Mouse (Mus musculus) adrenal gland, postnatal 10 days (tissue): ENCODE data around the gene Rasal1. TPM values are rescaled to one million over a fixed set of nuclear protein-coding genes. Genes with fewer than 3 reads are reported as not detected.

Source experiments
- DNase-seq: peaks from one replicate; pipeline ENCODE4 v3.0.0; 2021; ENCODE audit warnings: mixed read lengths
- total RNA-seq, 2 experiments: library from RNA; stranded (reverse); gene quantifications; 2 replicates each; pipeline ENCODE4 v1.2.3; 2021

Gene Rasal1
- total RNA-seq, 2 experiments from 2014 or later, result 6.9 to 8.9 TPM

GRCm38 (mm10) chr5:120621846-120622197 lies 26.8 kb upstream of the Rasal1 start:
- no peak for DNase-seq

- DNase-seq, result no peak
These were observed 26.3 kb upstream of the Rasal1 start for GRCm38 (mm10) chr5:120622198-120622851.

- no peak for DNase-seq
These were observed 24.2 kb upstream of the Rasal1 start for GRCm38 (mm10) chr5:120624427-120624826.

- peak; percentile 45 for DNase-seq
These were observed 22.2 kb upstream of the Rasal1 start for GRCm38 (mm10) chr5:120626399-120626798.

- DNase-seq, result no peak
These were observed 20.9 kb upstream of the Rasal1 start for GRCm38 (mm10) chr5:120627515-120628300.

GRCm38 (mm10) chr5:120628624-120629023 lies 20.0 kb upstream of the Rasal1 start:
- DNase-seq, result peak; percentile 41

GRCm38 (mm10) chr5:120631128-120631527 lies 17.5 kb upstream of the Rasal1 start:
- DNase-seq, result peak; percentile 36

GRCm38 (mm10) chr5:120631892-120632291 lies 16.7 kb upstream of the Rasal1 start:
- DNase-seq, result no peak

- DNase-seq, result peak; percentile 67
These were observed 14.5 kb upstream of the Rasal1 start, which contains the start of gene Cfap73 for GRCm38 (mm10) chr5:120634131-120634530. Cfap73 (minus strand) TSS chr5:120634235.

- DNase-seq, result no peak
These were observed 13.8 kb upstream of the Rasal1 start for GRCm38 (mm10) chr5:120634860-120635259.

GRCm38 (mm10) chr5:120635633-120636032 lies 13.0 kb upstream of the Rasal1 start:
- DNase-seq, result no peak

GRCm38 (mm10) chr5:120640094-120640493 lies 8.5 kb upstream of the Rasal1 start:
- DNase-seq, result no peak

- DNase-seq, result peak; percentile 81
These were observed 5.1 kb upstream of the Rasal1 start for GRCm38 (mm10) chr5:120643365-120644085.

GRCm38 (mm10) chr5:120644227-120644626 lies 4.4 kb upstream of the Rasal1 start:
- DNase-seq, result peak; percentile 67

GRCm38 (mm10) chr5:120645851-120646250 lies 2.8 kb upstream of the Rasal1 start:
- DNase-seq, result peak; percentile 68

- no peak for DNase-seq
These were observed 1.3 kb upstream of the Rasal1 start for GRCm38 (mm10) chr5:120647361-120647760.

- DNase-seq, result no peak
These were observed 659 bp upstream of the Rasal1 start for GRCm38 (mm10) chr5:120647814-120648491.

GRCm38 (mm10) chr5:120649374-120649933 lies 842 bp downstream of the Rasal1 start:
- no peak for DNase-seq

- no peak for DNase-seq
These were observed 1.3 kb downstream of the Rasal1 start for GRCm38 (mm10) chr5:120649938-120650337.

- DNase-seq, result no peak
These were observed 2.6 kb downstream of the Rasal1 start for GRCm38 (mm10) chr5:120651230-120651629.

- DNase-seq, result no peak
These were observed 4.5 kb downstream of the Rasal1 start for GRCm38 (mm10) chr5:120652915-120653701.
